ENCODE assay signal across 27 mouse cellular contexts in the genomic region with DNA sequence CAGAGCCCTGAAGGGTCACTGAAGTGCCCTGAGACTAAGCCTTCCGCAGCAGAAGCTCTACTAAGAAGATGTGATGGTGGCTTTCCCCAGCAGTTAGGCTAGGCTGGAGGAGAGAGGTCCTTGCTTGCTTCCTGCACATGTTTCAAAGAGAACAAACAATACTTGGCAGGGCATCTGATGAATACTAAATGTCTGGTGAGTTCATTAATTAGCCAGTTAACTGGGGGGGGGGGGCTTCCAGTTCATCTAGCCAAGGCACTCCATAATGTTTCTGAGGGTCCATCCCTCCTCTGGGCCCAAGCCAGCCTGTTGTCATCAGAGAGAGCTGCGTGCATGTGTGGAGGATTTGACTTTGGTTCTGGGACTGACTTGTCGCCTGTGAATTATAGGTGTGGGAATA.
"Had no signal": no experiment of that assay in that cellular context is flagged by ENCODE, and none has a peak within 500 bp of the region (broad histone marks: within the 10 kb centered on the region; RNA-seq: fewer than 3 reads in every experiment).

No protein-coding gene starts in this region.

- H3K27me3 ChIP-seq: hindbrain, embryonic 12.5 days; intestine, embryonic 15.5 days had no signal

- H3K9me3 ChIP-seq: heart, embryonic 10.5 days; heart, embryonic 12.5 days; hindbrain, embryonic 10.5 days; hindbrain, embryonic 12.5 days; intestine, embryonic 15.5 days; limb, embryonic 10.5 days; limb, embryonic 12.5 days; liver, embryonic 13.5 days had no signal

- H3K27ac ChIP-seq: gastrocnemius, adult 2 months; heart, embryonic 10.5 days; hindbrain, embryonic 10.5 days; hindbrain, embryonic 12.5 days; hindbrain, embryonic 14.5 days; intestine, embryonic 15.5 days; layer of hippocampus, adult 2 months; left cerebral cortex, adult 2 months; limb, embryonic 10.5 days; limb, embryonic 12.5 days; liver, embryonic 13.5 days had no signal

- H3K36me3 ChIP-seq: heart, embryonic 10.5 days; heart, embryonic 12.5 days; hindbrain, embryonic 10.5 days; hindbrain, embryonic 12.5 days; intestine, embryonic 15.5 days; limb, embryonic 10.5 days; limb, embryonic 12.5 days; liver, embryonic 13.5 days had no signal

- ATAC-seq: hindbrain, embryonic 16.5 days; inflammation-experienced regulatory T-cells, adult 6 months; intestine, embryonic 15.5 days; intestine, postnatal 0 days had no signal

- H3K4me3 ChIP-seq: gastrocnemius, adult 2 months; heart, embryonic 10.5 days; heart, embryonic 12.5 days; hindbrain, embryonic 10.5 days; hindbrain, embryonic 12.5 days; intestine, embryonic 15.5 days; layer of hippocampus, adult 2 months; left cerebral cortex, adult 2 months; limb, embryonic 10.5 days; limb, embryonic 12.5 days; liver, embryonic 13.5 days had no signal

- DNase-seq: gastrocnemius, adult 2 months; gastrocnemius, postnatal 10 days; gastrocnemius, postnatal 25 days; heart, adult 18-20 months; heart, postnatal 10 days; heart, postnatal 4 days; kidney, adult 18-20 months; kidney, adult 8-10 months; kidney, postnatal 10 days; kidney, postnatal 25 days; kidney, postnatal 4 days; liver; liver, embryonic 13.5 days had no signal

- H3K9ac ChIP-seq: heart, embryonic 12.5 days; hindbrain, embryonic 12.5 days; hindbrain, embryonic 14.5 days; intestine, embryonic 15.5 days; limb, embryonic 12.5 days; liver, embryonic 13.5 days had no signal

- H3K4me2 ChIP-seq: heart, embryonic 12.5 days; hindbrain, embryonic 12.5 days; hindbrain, embryonic 14.5 days; intestine, embryonic 15.5 days; limb, embryonic 12.5 days; liver, embryonic 11.5 days; liver, embryonic 13.5 days had no signal
